Mouse (Mus musculus): ENCODE data around the gene Yipf1. TPM values are rescaled to one million over a fixed set of nuclear protein-coding genes. Genes with fewer than 3 reads are reported as not detected.
"Not testable (repeated sequence)": the region's sequence is repeated elsewhere in the genome, so short reads cannot be mapped to it uniquely, and the experiment has no call there.

Gene Yipf1
- polyA plus RNA-seq, 1 experiment from 2014 or later = 59.1 TPM

DNA sequence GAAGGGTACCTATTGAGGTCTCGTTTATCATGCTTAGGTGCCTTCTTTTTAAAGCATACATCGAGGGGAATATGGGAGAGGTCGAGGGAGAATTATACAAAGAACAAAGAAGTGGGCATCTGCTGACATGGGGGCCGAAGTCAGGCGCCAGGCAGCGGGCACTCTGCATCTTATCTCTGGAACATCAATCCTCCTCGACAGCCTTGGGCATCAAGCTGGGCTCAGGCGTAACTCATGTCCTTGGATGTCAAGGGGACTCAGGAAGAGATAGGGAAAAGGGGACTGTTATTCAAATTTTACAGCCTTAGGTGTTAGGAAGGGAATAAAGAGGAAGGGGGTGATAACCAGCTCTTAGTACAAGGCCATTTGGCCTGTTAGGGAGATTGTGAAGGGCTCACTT lies 43.0 kb downstream of the Yipf1 start:
- H3K27me3 ChIP-seq (replicated peaks); H3K4me2 ChIP-seq; H3K4me3 ChIP-seq (replicated peaks); ATAC-seq (ENCODE audit: insufficient read depth, low FRiP score, low read depth); H3K4me1 ChIP-seq; H3K9me3 ChIP-seq; H3K36me3 ChIP-seq; H3K27ac ChIP-seq; H3K9ac ChIP-seq: not testable (repeated sequence)
- WGBS = 56% methylated on average over 8 of the region's 8 CpGs

DNA sequence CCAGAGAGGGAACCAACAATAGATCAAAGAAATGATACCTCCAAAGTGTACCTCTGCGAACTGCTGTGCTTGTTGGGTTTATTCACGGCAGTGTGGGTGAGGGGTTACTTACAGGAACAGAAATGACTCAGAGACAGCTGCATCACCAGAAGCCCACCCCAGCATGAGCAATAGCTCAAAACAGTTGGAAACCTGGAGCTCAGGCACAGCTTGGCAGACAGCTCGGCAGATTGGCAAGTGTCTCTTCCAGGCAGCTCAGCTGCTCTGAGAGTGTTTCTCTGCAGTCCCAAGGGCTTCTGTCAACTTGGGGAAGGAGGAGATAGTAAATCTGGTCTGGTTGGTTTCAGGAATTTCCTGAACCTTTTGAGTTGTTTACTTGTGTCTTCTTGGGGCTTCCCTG lies 44.3 kb downstream of the Yipf1 start:
- Histone ChIP-seq H3K4me1 (no peaks in the 10 kb centered on the region), H3K9me3 (no peaks in the 10 kb centered on the region), H3K27me3 (replicated peaks) (no peaks in the 10 kb centered on the region), H3K4me2 (no peak overlapping the region), H3K4me3 (replicated peaks) (no peak overlapping the region), H3K9ac (no peak overlapping the region), H3K27ac (no peak overlapping the region), H3K36me3 (no peaks in the 10 kb centered on the region)
- no peak for ATAC-seq (ENCODE audit: insufficient read depth, low FRiP score, low read depth)
- WGBS = 93% methylated on average over 3 of the region's 3 CpGs

DNA sequence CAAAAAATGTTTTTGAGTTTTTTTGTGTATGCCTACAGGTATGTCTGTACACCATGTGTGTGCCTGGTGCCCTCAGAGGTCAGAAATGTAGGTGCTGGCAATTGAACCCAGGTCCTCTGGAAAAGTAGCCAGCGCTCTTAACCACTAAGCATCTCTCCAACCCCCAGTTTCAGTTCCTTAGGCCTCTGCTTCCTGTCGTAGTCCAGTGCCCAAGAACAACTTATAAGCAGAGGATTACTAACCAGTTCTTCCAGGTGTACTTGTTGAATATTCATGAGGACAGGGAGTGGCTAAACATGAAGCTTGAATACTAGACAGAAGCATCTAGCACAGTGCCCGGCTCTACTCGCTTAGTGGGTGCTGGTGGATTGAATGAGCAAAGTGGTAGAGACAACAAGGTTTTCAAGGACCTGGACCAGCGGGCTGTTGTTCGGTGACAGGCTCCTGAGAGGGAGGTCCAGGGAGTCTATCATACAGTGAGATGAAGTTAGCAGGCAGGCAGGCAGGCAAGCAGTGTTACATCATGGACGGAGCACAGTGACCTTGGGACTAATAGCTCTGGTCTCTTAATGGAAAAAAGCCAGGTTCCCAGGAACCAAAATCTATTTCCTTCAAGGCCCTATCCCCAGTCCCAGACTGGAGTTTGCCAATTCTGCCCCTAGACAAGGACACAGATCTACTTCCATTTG lies 46.4 kb downstream of the Yipf1 start:
- whole genome bisulfite sequencing = 81% methylated on average over 7 of the region's 7 CpGs
- Histone ChIP-seq H3K9me3 (no peaks in the 10 kb centered on the region), H3K36me3 (no peaks in the 10 kb centered on the region), H3K27me3 (replicated peaks) (no peaks in the 10 kb centered on the region), H3K27ac (no peak overlapping the region), H3K4me2 (no peak overlapping the region), H3K9ac (no peak overlapping the region), H3K4me1 (no peaks in the 10 kb centered on the region), H3K4me3 (replicated peaks) (no peak overlapping the region)
- no peak for ATAC-seq (ENCODE audit: insufficient read depth, low FRiP score, low read depth)

DNA sequence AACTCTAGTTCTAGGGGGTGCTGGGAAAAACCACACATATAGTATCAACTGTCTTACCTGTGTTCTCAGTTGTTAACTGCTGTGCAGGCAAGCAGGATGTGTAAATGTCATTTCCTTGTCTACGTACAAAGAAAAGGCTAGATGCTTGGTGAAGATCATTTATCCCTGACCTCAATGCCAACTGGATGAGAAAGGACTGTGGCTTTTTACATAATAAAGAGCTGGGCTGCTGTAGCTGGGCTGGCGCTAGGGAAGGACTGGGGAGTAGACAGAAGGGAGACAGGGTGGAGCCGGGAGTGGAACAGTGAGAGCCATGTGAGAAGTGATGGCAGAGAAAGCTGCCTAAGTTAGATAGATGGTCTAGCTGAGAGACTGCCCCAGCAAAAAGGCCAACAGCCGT lies 48.6 kb downstream of the Yipf1 start:
- no peak for ATAC-seq (ENCODE audit: insufficient read depth, low FRiP score, low read depth)
- no peak overlapping the region for H3K4me3 ChIP-seq (replicated peaks)
- WGBS = 66% methylated on average over 4 of the region's 4 CpGs
- no peak overlapping the region for H3K27ac ChIP-seq
- no peaks in the 10 kb centered on the region for H3K27me3 ChIP-seq (replicated peaks)
- no peak overlapping the region for H3K9ac ChIP-seq
- H3K4me2 ChIP-seq = no peak overlapping the region
- no peaks in the 10 kb centered on the region for H3K4me1 ChIP-seq
- no peaks in the 10 kb centered on the region for H3K9me3 ChIP-seq
- no peaks in the 10 kb centered on the region for H3K36me3 ChIP-seq

DNA sequence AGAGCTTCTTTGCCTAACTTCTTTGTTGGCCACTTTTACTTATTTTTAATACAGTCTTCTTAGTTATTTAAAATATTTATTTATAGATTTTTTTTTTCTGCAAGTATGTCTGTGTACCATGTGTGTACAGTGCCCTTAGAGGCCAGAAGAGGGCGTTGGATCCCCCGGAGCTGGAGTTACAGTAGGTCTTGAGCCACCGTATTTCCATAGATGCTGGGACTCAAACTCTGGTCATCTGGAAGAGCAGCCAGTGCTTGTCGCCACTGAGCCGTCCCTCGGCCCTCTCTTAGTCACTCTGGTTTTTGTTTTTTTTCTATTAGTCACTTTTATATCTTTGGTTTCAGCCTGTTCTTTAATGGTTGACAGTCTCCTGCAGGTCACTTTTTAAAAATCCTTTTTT lies 49.4 kb downstream of the Yipf1 start:
- 75% methylated on average over 6 of the region's 6 CpGs for WGBS
- no peak for ATAC-seq (ENCODE audit: insufficient read depth, low FRiP score, low read depth)

DNA sequence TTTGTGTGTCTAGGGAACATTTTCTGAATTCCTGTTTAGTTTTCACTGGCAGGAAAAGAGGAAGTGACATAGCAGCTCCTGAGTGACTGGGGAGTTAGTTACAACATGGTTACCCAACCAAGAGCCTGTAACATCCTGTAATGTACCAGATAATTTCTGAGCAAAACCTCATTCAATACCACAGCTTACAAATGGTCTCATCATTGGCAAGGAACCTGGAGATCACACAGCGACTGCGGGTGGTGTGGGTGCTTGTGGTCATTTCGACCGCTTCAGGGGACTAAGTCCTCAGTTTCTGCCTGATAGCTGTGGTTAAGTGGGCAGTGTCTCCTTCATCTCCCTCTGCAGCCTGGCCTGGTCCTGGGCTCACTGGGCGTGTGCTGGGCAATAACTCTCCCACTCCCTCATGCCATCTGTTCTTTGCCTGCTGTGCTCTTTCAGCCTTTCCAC lies 50.1 kb downstream of the Yipf1 start:
- no peak overlapping the region for H3K4me2 ChIP-seq
- no peak for ATAC-seq (ENCODE audit: insufficient read depth, low FRiP score, low read depth)
- H3K4me3 ChIP-seq (replicated peaks) = no peak overlapping the region
- H3K27ac ChIP-seq = no peak overlapping the region
- 83% methylated on average over 5 of the region's 5 CpGs for WGBS
- H3K9me3 ChIP-seq = no peaks in the 10 kb centered on the region
- H3K9ac ChIP-seq = no peak overlapping the region
- H3K27me3 ChIP-seq (replicated peaks) = no peaks in the 10 kb centered on the region
- H3K36me3 ChIP-seq = no peaks in the 10 kb centered on the region
- peaks cover 6% of the 10 kb centered on the region; the same call in 1 of the 2 replicates for H3K4me1 ChIP-seq

More for the DNA sequence above, 49.4 kb downstream of the Yipf1 start:
- Histone ChIP-seq H3K36me3 (no peaks in the 10 kb centered on the region), H3K4me3 (replicated peaks) (no peak overlapping the region), H3K4me2 (no peak overlapping the region), H3K27me3 (replicated peaks) (no peaks in the 10 kb centered on the region), H3K9ac (no peak overlapping the region), H3K27ac (no peak overlapping the region), H3K4me1 (peaks cover 2% of the 10 kb centered on the region; the same call in 1 of the 2 replicates), H3K9me3 (no peaks in the 10 kb centered on the region)

DNA sequence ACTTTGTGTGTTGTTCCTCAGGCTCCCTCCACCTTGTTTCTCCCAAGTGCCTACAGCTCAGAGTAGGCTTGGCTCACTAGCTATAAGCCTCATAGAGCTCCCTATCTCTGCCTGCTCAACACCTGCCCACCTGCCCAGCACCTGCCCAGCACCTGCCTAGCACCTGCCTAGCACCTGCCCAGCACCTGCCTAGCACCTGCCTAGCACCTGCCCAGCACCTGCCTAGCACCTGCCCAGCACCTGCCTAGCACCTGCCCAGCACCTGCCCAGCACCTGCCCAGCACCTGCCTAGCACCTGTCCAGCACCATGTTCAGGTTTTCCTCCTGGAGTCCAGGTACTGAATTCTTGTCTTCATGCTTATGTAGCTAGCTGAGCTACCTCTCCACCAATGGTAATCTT lies 52.2 kb downstream of the Yipf1 start:
- ATAC-seq (ENCODE audit: insufficient read depth, low FRiP score, low read depth) = not testable (repeated sequence)

DNA sequence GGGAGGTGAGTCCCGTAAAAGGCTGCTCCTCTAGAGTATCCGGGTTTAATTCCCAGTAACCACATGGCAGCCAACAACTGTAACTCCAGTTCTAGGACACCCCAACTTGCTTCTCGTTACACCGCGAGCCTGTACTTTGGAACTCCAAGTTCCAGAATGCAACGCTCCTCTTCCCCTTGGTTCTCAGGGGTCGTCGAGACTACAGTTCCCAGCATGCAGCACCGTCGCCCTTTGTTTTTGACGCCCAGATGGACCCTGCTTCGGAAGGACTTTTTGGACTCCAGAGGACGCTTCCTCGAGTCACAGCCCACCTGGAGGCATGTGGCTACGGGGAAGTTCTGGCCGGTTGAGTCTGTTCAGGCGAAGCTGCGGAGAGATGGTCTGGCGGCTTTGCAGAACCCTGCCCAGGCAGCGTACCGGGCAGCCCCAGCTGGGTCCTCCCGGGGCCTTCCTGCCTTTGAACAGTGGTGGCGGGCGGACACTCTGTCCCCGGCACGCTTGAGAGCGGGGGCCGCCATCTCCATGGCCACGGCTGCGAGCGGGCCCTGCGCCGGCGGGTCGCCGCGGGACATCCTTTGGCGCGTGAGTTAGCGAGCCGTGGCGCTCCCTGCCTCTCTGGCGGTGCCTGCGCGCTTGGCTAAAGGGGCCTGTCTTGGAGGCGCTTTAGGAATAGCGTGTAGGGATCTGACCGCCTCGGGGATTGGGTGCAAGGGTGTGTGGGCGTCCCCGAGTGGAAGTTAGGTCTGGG lies 53.6 kb downstream of the Yipf1 start, which contains the start of gene Ndc1:
Gene Ndc1 (plus strand): TSS at position 218 of the 748 bp plus-strand sequence.
- Histone ChIP-seq H3K27ac (peak within 1 kb of the TSS; percentile 79), H3K36me3 (peaks cover 4% of the 10 kb centered on the region; the same call in 1 of the 2 replicates)
- peak; percentile 98 for ATAC-seq (ENCODE audit: insufficient read depth, low FRiP score, low read depth)

More for the DNA sequence above, 52.2 kb downstream of the Yipf1 start:
- not testable (repeated sequence) for H3K27ac ChIP-seq; H3K9me3 ChIP-seq; H3K9ac ChIP-seq; H3K27me3 ChIP-seq (replicated peaks); H3K36me3 ChIP-seq; H3K4me1 ChIP-seq; H3K4me3 ChIP-seq (replicated peaks); H3K4me2 ChIP-seq

DNA sequence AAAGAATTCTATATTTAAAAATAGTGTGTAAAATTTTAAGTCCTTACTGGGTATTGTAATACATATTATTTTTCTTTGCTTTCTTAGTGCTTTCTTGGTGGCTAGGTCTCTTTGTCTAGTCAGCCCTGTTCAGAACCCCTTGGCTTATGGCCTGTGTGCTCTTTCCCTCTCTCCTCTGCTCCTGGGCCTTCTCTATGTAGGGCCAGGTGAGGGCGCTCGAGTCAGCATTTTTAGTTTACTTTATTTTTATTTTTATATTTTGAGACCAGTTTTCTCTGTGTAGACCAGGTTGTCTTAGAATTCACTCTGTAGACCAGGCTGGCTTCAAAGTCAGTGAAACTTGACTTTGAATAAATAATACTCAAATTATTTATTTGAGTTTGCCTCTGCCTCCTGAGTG lies 58.1 kb downstream of the Yipf1 start:
- Histone ChIP-seq H3K36me3 (peaks cover 28% of the 10 kb centered on the region), H3K27ac (no peak overlapping the region), H3K4me1 (peaks cover 6% of the 10 kb centered on the region; the same call in 1 of the 2 replicates), H3K9me3 (no peaks in the 10 kb centered on the region), H3K27me3 (replicated peaks) (no peaks in the 10 kb centered on the region), H3K9ac (no peak overlapping the region), H3K4me2 (no peak overlapping the region), H3K4me3 (replicated peaks) (no peak overlapping the region)
- no peak for ATAC-seq (ENCODE audit: insufficient read depth, low FRiP score, low read depth)
- WGBS = 71% methylated on average over 2 of the region's 2 CpGs

More for the DNA sequence above, 53.6 kb downstream of the Yipf1 start, which contains the start of gene Ndc1:
- H3K4me2 ChIP-seq = peak within 1 kb of the TSS; percentile 67
- WGBS = under 1% methylated on average over 51 of the region's 51 CpGs
- peak within 1 kb of the TSS; percentile 82 for H3K4me3 ChIP-seq (replicated peaks)
- no peaks in the 10 kb centered on the region for H3K27me3 ChIP-seq (replicated peaks)
- peak within 1 kb of the TSS; percentile 83 for H3K9ac ChIP-seq
- H3K9me3 ChIP-seq = no peaks in the 10 kb centered on the region
- H3K4me1 ChIP-seq = peaks cover 6% of the 10 kb centered on the region; the same call in 1 of the 2 replicates

DNA sequence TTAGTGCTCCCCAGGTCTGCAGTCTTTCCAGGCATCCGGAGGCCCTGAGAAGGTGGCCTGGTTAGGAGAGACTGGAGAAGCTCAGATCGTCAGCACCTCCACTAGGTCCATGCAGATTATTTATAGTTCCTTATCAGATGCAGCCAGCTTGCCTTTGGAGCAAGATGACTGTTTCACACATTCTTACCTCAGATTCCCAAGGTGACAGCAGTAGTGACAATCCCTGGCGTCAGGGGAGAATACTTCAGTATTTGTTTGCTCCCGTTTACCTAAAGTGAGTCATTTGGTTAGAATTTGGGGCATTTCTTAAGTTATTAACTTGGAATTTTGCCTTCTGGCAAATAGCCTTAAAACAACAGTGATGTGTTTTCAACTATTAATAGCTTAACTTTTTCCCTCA lies 60.5 kb downstream of the Yipf1 start:
- no peaks in the 10 kb centered on the region for H3K4me1 ChIP-seq
- peaks cover 37% of the 10 kb centered on the region for H3K36me3 ChIP-seq
- H3K4me3 ChIP-seq (replicated peaks) = no peak overlapping the region
- H3K9me3 ChIP-seq = no peaks in the 10 kb centered on the region
- H3K27me3 ChIP-seq (replicated peaks) = no peaks in the 10 kb centered on the region
- H3K9ac ChIP-seq = no peak overlapping the region
- WGBS = 78% methylated on average over 4 of the region's 4 CpGs
- ATAC-seq (ENCODE audit: insufficient read depth, low FRiP score, low read depth) = no peak
- no peak overlapping the region for H3K4me2 ChIP-seq
- no peak overlapping the region for H3K27ac ChIP-seq

DNA sequence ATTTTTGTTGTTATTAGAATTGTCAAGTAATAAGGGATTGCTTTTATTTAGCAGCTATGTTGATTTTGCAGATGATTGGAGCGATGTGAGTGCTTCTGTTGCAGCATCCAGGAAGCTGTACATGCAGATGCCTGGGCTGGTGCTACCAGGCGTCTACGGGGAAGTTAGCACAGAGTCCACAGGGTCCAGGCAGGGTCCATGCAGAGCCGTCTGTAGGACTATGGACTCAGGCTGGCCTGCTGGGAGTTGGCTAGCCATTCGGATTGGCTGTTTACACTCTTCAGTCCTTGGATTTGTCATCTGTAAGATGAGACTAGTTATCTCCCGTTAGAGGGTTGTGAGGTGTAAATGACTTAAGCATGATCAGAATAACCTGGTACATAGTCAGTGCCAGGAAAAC lies 64.8 kb downstream of the Yipf1 start:
- H3K27ac ChIP-seq = no peak overlapping the region
- no peaks in the 10 kb centered on the region for H3K9me3 ChIP-seq
- no peak overlapping the region for H3K9ac ChIP-seq
- 86% methylated on average over 6 of the region's 6 CpGs for WGBS
- no peaks in the 10 kb centered on the region for H3K27me3 ChIP-seq (replicated peaks)
- H3K4me3 ChIP-seq (replicated peaks) = no peak overlapping the region
- no peak overlapping the region for H3K4me2 ChIP-seq
- peaks cover 33% of the 10 kb centered on the region for H3K36me3 ChIP-seq
- H3K4me1 ChIP-seq = no peaks in the 10 kb centered on the region
- ATAC-seq (ENCODE audit: insufficient read depth, low FRiP score, low read depth) = no peak

DNA sequence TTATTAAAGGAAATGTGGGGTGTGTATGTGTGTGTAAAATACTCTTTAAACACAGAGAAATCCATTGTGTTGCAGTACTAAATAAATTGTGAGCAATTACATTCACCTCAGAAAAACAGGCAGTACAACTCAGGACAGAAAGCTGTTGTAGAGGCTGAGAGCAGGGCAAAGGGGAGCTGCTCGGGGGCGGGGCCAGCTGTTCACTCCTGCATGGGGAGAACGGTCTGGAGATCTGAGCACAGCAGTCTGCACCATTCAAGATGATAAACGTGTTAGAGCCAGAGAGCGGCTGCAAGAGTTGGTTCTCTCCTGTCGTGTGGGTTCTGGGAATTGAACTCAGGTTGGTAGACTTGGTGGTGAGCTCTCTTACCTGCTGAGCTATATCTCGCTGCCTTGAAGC lies 66.7 kb downstream of the Yipf1 start:
- Histone ChIP-seq H3K4me1 (no peaks in the 10 kb centered on the region), H3K27me3 (replicated peaks) (no peaks in the 10 kb centered on the region), H3K9me3 (no peaks in the 10 kb centered on the region), H3K27ac (no peak overlapping the region), H3K4me2 (no peak overlapping the region), H3K36me3 (peaks cover 36% of the 10 kb centered on the region), H3K9ac (no peak overlapping the region), H3K4me3 (replicated peaks) (no peak overlapping the region)
- no peak for ATAC-seq (ENCODE audit: insufficient read depth, low FRiP score, low read depth)
- 74% methylated on average over 7 of the region's 7 CpGs for WGBS

Measured in stomach, embryonic 15.5 days (tissue).